Mouse (Mus musculus) embryonic stem cell, embryonic (primary cell): ENCODE results near the gene Btbd17.

Experiments
- CTCF ChIA-PET, 4 experiments: fragments of 300-600 bp in 2 of 4; fragments of 350-600 bp in 2 of 4; sonication (Branson Sonifier 250); formaldehyde crosslinking; loops; one replicate each; lab custom pipeline; 2022; ENCODE audit warnings: inconsistent platforms in 2 of 4; lab: Charles Lee
- POLR2A ChIA-PET, 4 experiments: fragments of 300-600 bp in 2 of 4; fragments of 350-600 bp in 2 of 4; sonication (Branson Sonifier 250); formaldehyde crosslinking; loops; one replicate each; lab custom pipeline; 2022; ENCODE audit warnings: antibody characterized with exemption in 4 of 4, inconsistent platforms in 1 of 4; lab: Charles Lee

The Btbd17 gene

DNA sequence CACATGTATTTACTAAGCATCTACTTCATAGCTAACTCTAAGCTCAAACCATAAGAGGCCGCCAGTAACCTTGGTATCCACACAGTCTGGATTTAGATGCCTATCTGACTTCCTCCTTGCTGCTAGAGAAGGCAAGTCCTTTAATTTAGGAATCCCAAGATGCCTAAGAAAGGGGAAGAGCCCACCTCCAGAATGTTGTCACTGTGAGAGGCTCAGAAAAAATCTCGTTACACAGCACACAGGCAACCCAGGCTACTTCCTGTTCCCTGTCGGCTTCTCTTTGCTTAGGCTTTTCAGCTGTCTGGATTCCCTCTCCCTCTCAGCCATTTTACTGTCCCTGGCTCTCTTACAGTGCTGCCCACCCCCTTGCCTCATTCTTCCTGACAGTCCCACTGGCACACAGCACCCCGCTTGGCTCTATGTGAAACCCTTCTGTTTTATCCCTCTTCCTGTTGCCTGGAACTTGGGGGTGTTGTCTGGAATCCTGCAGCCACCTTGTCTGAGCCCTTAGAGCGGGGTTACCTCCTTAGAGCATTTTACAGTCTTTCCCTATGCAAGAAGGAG, 2.7 kb downstream of the Btbd17 start:
- CTCF ChIA-PET = interaction anchor here in 2 of 4 experiments (0.6 to 2.2 kb wide), 6 partner anchors 26 to 125 kb away, joined by 3 to 8 read pairs (median 6); partner anchors contain the start of gene Rpl38 (in 1 of the 2)
- POLR2A ChIA-PET = interaction anchor here in 2 of 4 experiments (0.5 to 2.2 kb wide), 6 partner anchors 27 to 125 kb away, joined by 3 to 6 read pairs (median 4); partner anchors contain the start of gene Rpl38 (in 1 of the 2)

DNA sequence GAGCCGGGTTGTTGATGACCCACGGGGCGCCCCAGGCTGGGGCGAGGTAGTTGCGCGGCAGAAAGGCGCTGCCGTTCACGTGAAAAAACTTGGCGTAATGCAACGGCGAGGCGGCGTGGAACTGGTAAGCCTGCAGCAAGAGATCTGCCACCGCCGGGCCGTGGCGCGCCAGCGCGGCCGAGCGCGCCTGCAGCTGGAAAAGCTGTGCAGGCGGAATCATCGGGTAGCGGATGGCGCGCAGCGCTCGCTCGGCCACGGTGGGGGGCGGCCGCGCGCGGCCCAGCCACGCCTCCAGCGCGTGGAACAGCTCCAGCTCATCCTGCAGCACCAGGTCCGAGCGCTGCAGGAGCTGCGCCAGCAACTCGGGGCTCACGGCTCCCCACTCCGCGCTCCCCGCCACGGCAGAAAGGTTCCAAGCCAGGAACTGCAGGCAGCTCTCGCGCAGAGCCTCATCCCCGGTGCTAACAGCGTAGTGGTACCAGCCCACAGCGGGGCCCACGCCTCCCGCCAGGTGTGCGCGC, 3.8 kb downstream of the Btbd17 start:
- ChIA-PET CTCF (interaction anchor here (0.6 to 4.3 kb wide), 16 partner anchors 8 to 289 kb away, joined by 3 to 23 read pairs (median 6); partner anchors contain the start of gene Rpl38 (in 1 of the 4)), POLR2A (interaction anchor here in 3 of 4 experiments (0.6 to 2.7 kb wide), 13 partner anchors 9 to 124 kb away, joined by 3 to 13 read pairs (median 4); partner anchors contain the start of gene Rpl38 (in 1 of the 3))

DNA sequence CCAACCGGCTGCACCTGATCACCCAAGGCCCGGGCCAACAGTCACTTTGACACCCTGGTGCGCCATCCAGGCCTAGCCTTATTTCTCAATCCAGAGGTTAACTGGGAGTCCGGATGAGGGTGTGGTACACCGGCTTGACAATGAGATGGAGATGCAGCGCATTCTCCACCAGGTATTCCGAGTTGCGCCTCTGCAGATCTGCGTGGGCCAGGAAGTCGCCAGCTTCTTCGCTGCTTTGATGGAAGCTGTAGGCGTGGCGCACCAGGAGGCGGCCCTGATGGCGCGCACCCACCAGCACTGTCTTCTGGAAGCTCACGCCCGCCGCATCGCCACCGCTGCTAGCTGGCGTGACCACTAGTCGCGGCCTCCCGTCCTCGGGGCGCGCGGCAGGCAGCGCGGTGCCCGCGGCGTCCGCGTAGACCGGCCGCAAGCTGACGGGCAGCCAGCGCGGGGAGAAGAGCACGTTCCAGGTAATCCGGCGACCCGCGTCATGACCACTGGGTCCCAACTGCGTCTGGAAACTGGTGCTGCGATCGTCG, 4.3 kb downstream of the Btbd17 start:
- ChIA-PET POLR2A (interaction anchor here in 3 of 4 experiments (0.5 to 2.7 kb wide), 16 partner anchors 9 to 312 kb away, joined by 3 to 15 read pairs (median 4); partner anchors contain the start of gene Rpl38 (in 1 of the 3)), CTCF (interaction anchor here (0.6 to 4.3 kb wide), 21 partner anchors 8 to 290 kb away, joined by 3 to 23 read pairs (median 5); partner anchors contain the start of genes Gpr142 (in 1 of the 4) and Rpl38 (in 1 of the 4))

DNA sequence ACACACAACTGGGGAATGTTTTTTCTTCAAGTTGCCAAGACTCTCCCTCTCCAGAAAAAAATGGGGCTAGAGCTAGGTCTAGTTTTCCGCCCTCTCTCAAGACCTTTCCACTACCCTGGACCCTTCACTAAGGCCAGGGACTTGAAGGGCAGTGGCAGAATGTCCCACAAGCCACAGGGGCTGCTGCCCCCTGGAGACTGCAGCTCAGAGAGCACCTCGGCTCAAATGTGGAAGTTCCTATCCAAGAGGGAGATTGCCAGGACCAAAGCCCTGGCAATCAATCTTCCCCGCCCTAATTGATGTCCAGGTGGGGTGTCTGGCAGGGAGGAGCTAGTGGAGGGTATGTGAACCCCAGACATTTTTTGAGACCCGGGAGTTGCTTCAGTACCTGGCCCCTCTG, 4.9 kb downstream of the Btbd17 start:
- ChIA-PET POLR2A (interaction anchor here in 3 of 4 experiments (0.5 to 2.7 kb wide), 12 partner anchors 12 to 312 kb away, joined by 3 to 15 read pairs (median 4); partner anchors contain the start of gene Rpl38 (in 1 of the 3)), CTCF (interaction anchor here (0.6 to 4.3 kb wide), 20 partner anchors 9 to 1446 kb away, joined by 3 to 23 read pairs (median 5); partner anchors contain the start of genes Gpr142 (in 1 of the 4) and Rpl38 (in 1 of the 4))

- CTCF ChIA-PET = interaction anchor here (0.5 to 4.3 kb wide), 22 partner anchors 9 to 291 kb away, joined by 3 to 23 read pairs (median 4); partner anchors contain the start of genes Gpr142 (in 1 of the 4) and Rpl38 (in 1 of the 4)
- POLR2A ChIA-PET = interaction anchor here in 3 of 4 experiments (0.7 to 2.7 kb wide), 8 partner anchors 12 to 122 kb away, joined by 3 to 13 read pairs (median 4); partner anchors contain the start of gene Rpl38 (in 1 of the 3)
Observed at GRCm38 (mm10) chr11:114790171-114790570, 5.6 kb downstream of the Btbd17 start.

DNA sequence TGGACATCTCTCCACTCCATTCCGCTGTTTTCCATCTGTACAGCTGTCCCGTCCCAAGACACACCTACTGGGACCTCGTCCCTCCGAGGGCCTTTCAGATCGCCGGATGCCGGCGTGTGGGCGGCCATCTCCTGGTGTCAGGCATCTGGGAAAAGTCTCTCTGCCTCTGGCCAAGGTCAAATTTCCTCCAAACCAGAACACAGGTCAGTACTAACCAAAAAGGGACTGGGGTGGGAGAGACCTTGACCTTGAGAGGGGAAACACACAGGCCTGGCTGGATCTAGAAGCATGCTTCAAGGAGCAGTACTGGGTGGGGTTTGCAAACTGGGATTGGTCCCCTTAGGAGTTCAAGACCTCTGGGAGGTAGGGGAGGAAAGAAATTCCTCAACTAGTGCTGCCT, 6.0 kb downstream of the Btbd17 start:
- ChIA-PET CTCF (interaction anchor here (0.5 to 4.3 kb wide), 12 partner anchors 22 to 121 kb away, joined by 3 to 23 read pairs (median 4); partner anchors contain the start of gene Rpl38 (in 1 of the 4)), POLR2A (interaction anchor here in 2 of 4 experiments (1.0 to 2.7 kb wide), 5 partner anchors 23 to 83 kb away, joined by 3 to 13 read pairs (median 3); no protein-coding TSS in a partner anchor)

- ChIA-PET CTCF (interaction anchor here (0.5 to 4.3 kb wide), 12 partner anchors 19 to 121 kb away, joined by 3 to 23 read pairs (median 3); partner anchors contain the start of gene Rpl38 (in 1 of the 4)), POLR2A (interaction anchor here in 2 of 4 experiments (0.6 to 2.7 kb wide), 4 partner anchors 42 to 103 kb away, joined by 3 to 13 read pairs (median 5); no protein-coding TSS in a partner anchor)
Observed at GRCm38 (mm10) chr11:114789061-114789714, 6.6 kb downstream of the Btbd17 start.

GRCm38 (mm10) chr11:114787611-114788010, 8.1 kb downstream of the Btbd17 start:
- CTCF ChIA-PET = interaction anchor here in 2 of 4 experiments (0.7 to 1.5 kb wide), 2 partner anchors 42 kb away, joined by 4 read pairs; no protein-coding TSS in a partner anchor
- POLR2A ChIA-PET = interaction anchor here in 1 of 4 experiments (0.9 kb wide), 1 partner anchor 114 kb away, joined by 3 read pairs; no protein-coding TSS in a partner anchor

GRCm38 (mm10) chr11:114786326-114786725, 9.4 kb downstream of the Btbd17 start:
- CTCF ChIA-PET = interaction anchor here in 3 of 4 experiments (0.6 to 2.0 kb wide), 17 partner anchors 8 to 179 kb away, joined by 3 to 12 read pairs (median 4); partner anchors contain the start of gene Btbd17 (in 1 of the 3)

GRCm38 (mm10) chr11:114785892-114786291, 9.9 kb downstream of the Btbd17 start:
- ChIA-PET POLR2A (interaction anchor here in 2 of 4 experiments (0.6 to 1.4 kb wide), 6 partner anchors 9 to 47 kb away, joined by 3 to 7 read pairs (median 4); no protein-coding TSS in a partner anchor), CTCF (interaction anchor here (0.5 to 2.0 kb wide), 23 partner anchors 9 to 178 kb away, joined by 3 to 12 read pairs (median 4); partner anchors contain the start of genes Btbd17 (in 1 of the 4) and Kif19a (in 1 of the 4))

More at GRCm38 (mm10) chr11:114786326-114786725, 9.4 kb downstream of the Btbd17 start:
- POLR2A ChIA-PET = interaction anchor here in 1 of 4 experiments (0.6 to 1.4 kb wide), 5 partner anchors 8 to 48 kb away, joined by 3 to 7 read pairs (median 3); no protein-coding TSS in a partner anchor

- ChIA-PET POLR2A (interaction anchor here in 1 of 4 experiments (1.3 kb wide), 1 partner anchor 10 kb away, joined by 4 read pairs; no protein-coding TSS in a partner anchor), CTCF (interaction anchor here in 2 of 4 experiments (1.2 to 2.3 kb wide), 2 partner anchors 15 to 35 kb away, joined by 3 to 7 read pairs; partner anchors contain the start of gene Btbd17 (in 1 of the 2))
Observed at GRCm38 (mm10) chr11:114780076-114780475, 15.7 kb downstream of the Btbd17 start.

- CTCF ChIA-PET = interaction anchor here in 2 of 4 experiments (0.6 to 0.9 kb wide), 3 partner anchors 27 to 277 kb away, joined by 4 to 7 read pairs (median 5); no protein-coding TSS in a partner anchor
Observed at GRCm38 (mm10) chr11:114771896-114772295, 23.8 kb downstream of the Btbd17 start.

DNA sequence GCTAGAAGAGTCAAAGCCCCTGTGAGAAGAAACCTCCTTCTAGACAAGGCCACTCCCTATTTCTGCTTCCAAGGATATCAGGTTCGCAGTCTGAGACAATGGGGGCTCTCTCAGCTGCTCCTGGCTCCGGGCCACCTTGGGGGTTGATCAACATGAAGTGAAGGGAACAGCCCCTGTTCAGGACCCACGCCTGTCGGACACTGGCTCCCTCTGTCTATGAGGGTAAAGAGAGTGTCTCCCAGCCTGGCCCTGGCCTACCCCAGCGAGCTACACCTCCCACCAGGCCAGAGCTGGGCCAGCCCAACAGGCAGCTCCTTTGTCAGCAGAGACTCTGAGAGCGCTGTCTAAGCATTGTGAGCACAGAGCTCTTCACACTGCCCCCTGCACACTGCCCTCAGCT, 25.8 kb downstream of the Btbd17 start:
- POLR2A ChIA-PET = interaction anchor here in 2 of 4 experiments (1.2 to 1.8 kb wide), 2 partner anchors 11 to 13 kb away, joined by 3 to 4 read pairs; no protein-coding TSS in a partner anchor
- CTCF ChIA-PET = interaction anchor here in 3 of 4 experiments (0.6 to 1.8 kb wide), 5 partner anchors 19 to 157 kb away, joined by 3 to 6 read pairs (median 5); no protein-coding TSS in a partner anchor

More at GRCm38 (mm10) chr11:114771896-114772295, 23.8 kb downstream of the Btbd17 start:
- POLR2A ChIA-PET = no interaction called here

- ChIA-PET POLR2A (interaction anchor here in 1 of 4 experiments (1.0 kb wide), 1 partner anchor 54 kb away, joined by 3 read pairs; no protein-coding TSS in a partner anchor), CTCF (interaction anchor here in 2 of 4 experiments (0.6 to 1.0 kb wide), 4 partner anchors 20 to 1250 kb away, joined by 3 read pairs; no protein-coding TSS in a partner anchor)
Observed at GRCm38 (mm10) chr11:114764820-114765818, 30.6 kb downstream of the Btbd17 start, which contains the start of gene Kif19a. Kif19a (plus strand) TSS chr11:114765388.
